Mouse (Mus musculus) right cerebral cortex, postnatal 36 days (tissue): ENCODE data around the gene Htt.

ENCODE experiments used
- DNase-seq, 2 experiments: peaks; one replicate each; pipeline ENCODE4 v3.0.0; 2022; ENCODE audit warnings: low spot score in 2 of 2, mixed read lengths in 1 of 2

The Htt gene

GRCm38 (mm10) chr5:34889252-34889651 lies 127.7 kb downstream of the Htt start:
- no peak for DNase-seq

DNA sequence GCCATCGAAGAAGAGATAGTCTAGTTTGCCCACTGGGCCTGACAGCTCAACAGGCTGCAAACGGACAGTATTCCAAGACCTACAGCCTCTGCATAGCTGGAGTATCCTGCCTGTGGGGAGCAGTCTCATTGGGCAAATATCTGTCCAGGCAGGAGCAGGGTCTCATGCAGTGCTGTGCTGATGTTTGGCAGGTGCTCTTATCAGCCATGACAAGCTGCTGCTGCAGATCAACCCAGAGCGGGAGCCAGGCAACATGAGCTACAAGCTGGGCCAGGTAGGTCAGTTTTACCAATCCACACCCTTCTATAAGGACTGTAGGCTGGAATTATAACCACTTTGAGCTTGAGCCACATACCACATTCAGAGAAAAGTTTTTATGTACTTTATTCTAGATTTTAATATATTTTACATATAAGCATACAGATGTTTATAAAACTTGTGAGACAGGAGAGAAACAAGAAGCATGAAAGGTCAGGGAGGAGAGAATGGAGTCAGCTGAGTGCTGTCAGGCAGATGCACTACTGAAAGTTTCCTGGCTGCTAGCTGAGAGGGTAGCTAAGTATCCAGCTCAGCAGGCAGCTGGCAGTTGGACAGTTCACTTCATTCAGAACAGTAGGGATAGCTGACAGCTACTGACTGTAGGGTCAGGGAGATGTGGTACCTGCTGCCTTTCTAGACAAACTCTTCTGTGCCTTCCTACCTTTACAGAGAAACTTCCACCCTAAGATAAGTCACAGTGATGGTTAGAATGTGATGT lies 135.3 kb downstream of the Htt start:
- no peak for DNase-seq

DNA sequence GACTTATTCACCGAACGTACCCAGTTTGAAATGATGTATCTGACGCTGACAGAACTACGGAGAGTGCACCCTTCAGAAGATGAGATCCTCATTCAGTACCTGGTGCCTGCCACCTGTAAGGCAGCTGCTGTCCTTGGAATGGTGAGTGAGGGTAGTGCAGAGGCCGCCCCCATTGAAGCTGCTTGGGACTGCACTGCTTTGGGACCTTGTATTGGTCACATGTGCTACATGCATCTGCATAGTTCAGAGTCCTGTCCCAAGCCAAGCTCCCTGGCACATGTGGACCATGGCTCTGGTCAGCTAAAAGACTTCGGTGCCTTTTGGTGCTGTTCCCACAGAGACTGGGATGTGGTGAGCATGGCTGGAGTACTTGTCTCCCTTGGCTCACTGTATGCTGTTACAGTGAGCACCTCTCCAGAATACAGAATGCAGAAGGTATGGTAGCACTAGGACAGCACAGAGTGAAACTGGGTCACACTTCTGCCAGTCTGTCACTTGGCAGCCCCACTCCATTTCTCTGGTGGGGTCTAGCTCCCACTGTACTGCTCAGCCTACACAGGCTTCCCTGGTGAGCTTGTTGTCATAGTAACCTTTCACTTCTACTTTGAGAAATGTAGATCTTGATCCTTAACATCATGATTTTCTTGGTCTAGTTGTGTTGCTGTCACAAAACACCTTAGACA lies 138.4 kb downstream of the Htt start:
- no peak for DNase-seq

- no peak for DNase-seq
These were observed 140.8 kb downstream of the Htt start for GRCm38 (mm10) chr5:34902371-34902770.

DNA sequence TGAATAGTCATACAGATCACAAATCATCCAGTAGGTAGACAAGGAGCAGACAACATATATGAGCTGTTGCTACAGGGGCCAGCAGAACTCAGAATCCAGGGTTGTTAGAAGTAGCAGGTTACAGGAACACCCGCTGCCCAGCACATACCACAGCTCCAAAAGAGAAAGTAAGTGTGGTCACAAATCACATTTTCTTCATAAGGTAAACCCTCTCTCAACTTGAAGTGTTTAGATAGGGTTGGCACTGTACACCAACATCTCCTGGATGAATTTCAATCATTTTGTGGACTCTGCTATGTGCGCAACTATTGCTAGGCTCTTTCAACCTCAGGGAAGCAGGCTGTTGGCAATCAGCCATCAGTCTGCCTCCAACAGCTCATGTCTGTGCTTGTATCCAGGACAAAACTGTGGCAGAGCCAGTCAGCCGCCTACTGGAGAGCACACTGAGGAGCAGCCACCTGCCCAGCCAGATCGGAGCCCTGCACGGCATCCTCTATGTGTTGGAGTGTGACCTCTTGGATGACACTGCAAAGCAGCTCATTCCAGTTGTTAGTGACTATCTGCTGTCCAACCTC lies 141.4 kb downstream of the Htt start:
- no peak for DNase-seq

GRCm38 (mm10) chr5:34904412-34904811 lies 142.9 kb downstream of the Htt start:
- no peak for DNase-seq

DNA sequence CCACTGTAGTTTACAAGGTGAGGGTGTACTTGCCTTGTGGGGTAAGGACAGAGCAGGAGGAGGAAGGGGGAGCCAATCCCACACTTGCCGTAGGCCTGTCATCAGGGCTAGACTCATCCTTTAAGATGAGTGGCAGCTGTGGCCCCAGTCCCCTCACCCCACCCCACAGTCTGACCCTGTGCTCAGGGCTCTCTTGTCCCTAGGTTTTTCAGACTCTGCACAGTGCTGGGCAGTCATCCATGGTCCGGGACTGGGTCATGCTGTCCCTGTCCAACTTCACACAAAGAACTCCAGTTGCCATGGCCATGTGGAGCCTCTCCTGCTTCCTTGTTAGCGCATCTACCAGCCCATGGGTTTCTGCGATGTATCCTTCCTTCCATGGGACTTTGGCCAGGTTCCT lies 145.7 kb downstream of the Htt start:
- DNase-seq = peak in 1 of 2 experiments; percentile 18

DNA sequence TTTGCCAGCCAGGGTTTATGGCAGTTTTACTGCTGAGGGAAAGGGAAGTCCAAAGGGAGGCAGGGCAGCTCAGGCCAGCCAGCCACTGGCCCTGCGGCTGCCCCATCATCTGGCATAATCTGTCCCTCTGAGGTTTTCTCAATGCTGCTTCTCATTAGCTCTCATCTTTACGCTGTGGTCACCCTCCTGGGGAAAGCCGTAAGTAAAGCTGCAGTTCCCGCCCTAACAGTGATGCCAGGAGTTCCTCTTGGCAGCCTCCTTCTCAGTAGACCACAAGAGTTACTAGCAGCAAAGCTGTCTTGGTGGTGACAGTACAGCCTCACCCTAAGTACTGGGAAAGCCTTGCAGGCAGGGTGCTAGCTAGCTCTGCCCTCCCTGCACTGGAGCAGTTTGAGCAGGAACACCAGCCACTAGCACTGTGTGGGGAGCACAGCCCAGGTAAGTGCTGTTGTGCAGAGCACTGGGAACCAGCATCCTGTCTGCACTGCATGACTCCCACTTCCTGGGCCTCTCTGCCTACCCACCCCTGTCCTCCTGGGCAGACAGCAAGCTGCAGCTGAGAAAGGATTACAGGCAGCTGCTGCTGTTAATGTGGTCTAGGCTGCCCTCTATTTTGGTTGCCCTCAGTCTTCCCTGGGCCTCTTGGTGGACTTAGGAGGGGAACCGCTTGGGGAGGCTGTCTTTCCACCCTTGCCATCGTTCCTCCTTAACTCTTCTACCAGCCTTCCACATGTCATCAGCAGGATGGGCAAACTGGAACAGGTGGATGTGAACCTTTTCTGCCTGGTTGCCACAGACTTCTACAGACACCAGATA lies 146.6 kb downstream of the Htt start, which contains the start of gene Msantd1:
Gene Msantd1 (plus strand): TSS at position 103 of the 816 bp plus-strand sequence.
- no peak for DNase-seq

DNA sequence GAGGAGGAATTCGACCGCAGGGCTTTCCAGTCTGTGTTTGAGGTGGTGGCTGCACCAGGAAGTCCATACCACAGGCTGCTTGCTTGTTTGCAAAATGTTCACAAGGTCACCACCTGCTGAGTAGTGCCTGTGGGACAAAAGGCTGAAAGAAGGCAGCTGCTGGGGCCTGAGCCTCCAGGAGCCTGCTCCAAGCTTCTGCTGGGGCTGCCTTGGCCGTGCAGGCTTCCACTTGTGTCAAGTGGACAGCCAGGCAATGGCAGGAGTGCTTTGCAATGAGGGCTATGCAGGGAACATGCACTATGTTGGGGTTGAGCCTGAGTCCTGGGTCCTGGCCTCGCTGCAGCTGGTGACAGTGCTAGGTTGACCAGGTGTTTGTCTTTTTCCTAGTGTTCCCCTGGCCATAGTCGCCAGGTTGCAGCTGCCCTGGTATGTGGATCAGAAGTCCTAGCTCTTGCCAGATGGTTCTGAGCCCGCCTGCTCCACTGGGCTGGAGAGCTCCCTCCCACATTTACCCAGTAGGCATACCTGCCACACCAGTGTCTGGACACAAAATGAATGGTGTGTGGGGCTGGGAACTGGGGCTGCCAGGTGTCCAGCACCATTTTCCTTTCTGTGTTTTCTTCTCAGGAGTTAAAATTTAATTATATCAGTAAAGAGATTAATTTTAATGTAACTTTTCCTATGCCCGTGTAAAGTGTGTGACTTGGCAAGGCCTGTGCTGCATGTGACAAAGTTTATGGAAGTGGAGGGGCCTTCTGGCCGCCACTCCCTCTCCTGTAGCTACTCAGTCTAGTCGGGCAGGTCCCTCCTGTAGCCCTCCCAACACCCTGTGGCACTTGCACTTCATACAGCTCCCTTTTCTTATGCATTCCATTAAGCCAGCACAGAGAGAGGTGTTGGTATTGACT lies 147.4 kb downstream of the Htt start:
- DNase-seq = no peak

DNA sequence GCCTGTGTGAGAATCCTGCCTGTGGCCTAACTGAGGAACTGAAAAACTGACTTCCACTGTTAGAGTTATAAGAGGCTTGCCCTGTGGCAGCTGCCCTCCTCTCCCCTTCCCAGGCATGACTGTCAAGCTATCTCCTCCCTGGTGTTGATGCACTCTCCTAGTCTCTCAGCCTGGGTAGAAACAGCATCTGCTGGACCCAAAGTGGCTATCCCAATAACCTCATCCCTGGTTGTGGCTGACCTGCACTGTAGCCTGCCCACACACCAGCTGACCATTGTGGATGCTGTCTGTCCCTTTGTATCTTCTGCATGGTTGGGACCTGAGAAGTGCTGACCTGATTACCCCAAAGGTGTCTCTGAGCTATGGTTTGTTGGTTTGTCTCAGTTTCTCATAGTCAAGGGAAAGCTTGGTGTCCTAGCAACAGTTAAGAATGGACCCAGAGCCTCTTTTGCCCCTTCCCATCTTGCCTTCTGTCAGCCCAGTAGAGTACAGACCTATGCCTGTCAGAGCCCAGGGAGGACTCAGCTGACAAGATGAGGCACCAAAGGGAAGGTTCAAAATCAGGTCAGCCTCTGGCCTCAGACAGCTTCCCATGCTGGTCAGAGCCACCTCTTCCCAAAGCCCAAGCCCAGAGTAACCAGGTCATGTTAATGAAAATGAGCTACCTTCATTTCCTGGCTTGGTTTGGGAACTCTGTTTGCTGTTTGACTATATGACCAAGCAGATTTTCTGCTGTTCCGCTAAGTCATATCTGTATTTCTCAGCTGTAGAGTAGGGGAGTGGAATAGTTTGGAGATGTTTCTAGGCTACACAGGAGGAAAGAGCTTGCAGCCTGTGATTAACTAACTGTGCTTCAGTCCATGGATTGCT lies 148.3 kb downstream of the Htt start:
- DNase-seq = no peak

DNA sequence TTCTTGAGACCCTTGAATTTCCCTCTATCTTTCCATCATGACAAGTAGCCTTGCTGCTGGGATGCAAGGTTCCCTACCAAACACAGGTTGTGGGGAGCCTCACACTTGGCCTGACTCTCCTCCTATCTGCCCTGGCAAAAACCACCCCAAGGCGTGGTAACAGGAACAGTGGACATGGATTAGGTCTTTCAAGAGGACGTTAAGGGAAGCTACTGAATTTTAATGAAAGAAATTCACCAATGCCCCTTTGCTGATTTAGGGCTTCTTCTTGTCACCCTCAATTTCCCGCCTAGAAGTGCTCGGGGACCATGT lies 148.9 kb downstream of the Htt start:
- DNase-seq = no peak

DNA sequence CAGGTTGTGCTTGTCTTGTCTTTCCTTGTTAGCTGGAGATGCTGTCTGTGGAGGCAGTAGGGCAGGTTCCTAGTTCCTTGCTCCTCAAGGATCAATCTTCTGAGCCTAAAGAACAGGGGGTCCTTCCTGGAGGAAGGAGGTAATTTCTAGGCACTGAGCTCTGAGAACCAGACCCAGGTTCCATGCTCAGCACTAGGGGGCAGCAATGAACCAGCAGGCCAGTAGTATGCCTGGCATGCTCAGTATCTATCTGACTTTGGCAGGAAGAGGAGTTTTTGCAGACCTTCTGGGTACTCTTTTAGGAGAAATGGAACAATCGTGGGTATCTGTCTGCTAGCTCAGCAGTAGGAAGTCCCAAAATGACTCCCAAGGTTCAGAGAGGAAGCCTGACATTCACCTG lies 154.3 kb downstream of the Htt start:
- DNase-seq = peak; percentile 68 to 71

GRCm38 (mm10) chr5:34917234-34917655 lies 155.7 kb downstream of the Htt start:
- no peak for DNase-seq

GRCm38 (mm10) chr5:34918785-34919184 lies 157.2 kb downstream of the Htt start:
- no peak for DNase-seq

GRCm38 (mm10) chr5:34922531-34922930 lies 161.0 kb downstream of the Htt start:
- DNase-seq = no peak

DNA sequence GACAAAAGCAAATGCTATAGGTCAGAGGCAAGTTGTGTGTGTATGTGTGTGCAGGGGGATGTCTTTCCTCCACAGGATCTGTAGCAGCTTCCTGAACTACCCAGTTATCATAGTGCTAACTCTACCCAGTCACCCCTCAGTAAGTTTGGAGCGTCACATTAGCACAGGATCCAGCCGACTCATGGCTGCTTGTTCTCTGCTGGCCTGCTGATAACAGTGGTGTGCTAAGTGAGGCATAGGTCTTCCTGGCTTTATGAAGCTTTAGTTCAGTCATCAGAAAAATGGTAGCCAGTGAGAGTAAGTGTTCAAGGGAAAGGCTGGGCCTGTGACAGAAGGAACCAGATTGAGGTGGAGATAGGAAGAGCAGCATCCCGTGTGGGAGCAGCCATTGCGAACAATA lies 162.4 kb downstream of the Htt start:
- DNase-seq = no peak

GRCm38 (mm10) chr5:34924519-34924918 lies 163.0 kb downstream of the Htt start:
- no peak for DNase-seq

- DNase-seq = no peak
These were observed 166.1 kb downstream of the Htt start for GRCm38 (mm10) chr5:34927648-34928047.

- no peak for DNase-seq
These were observed 168.8 kb downstream of the Htt start for GRCm38 (mm10) chr5:34930151-34930975.
